Mouse (Mus musculus): ENCODE measurements around the gene Zc2hc1b.
A peak's percentile ranks its signal among the peaks of the same experiment; 100 is the strongest.
"Not testable (repeated sequence)": the region's sequence is repeated elsewhere in the genome, so short reads cannot be mapped to it uniquely, and the experiment has no call there.

Gene Zc2hc1b

DNA sequence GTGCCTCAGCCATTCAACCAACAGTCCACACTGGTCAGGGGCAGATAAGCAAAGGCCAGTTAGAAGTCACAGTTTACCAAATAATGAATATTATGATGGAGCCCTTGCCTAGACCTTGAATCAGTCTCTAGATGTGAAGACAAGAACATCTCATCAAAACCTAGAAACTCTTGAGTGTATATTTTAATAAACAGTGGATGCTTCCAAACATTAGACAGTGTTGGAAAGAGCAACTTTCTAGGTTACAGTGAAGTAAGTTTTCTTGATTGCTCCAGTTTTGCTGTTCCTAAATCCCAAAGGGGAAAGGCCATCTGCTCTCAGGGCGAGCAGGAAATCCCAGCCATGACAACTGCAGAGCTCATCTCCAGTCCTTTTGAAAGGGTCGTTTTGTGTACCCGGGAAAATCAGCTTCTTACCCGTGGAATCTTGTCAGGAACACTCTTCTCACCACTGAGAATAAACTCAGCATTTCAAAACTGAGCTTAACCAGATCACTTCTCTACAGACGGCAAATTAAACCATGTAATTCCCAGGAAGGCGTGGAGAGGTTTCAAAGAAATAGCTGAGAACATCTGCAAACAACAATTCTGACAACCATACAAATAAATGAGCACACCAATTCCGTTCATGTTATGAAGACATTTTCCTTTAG, at the start of gene Zc2hc1b:
Zc2hc1b (minus strand) TSS at position 51 of the 652 bp plus-strand sequence.
- DNase-seq (ENCODE audit: low spot score in 2 of 2) = no peak

DNA sequence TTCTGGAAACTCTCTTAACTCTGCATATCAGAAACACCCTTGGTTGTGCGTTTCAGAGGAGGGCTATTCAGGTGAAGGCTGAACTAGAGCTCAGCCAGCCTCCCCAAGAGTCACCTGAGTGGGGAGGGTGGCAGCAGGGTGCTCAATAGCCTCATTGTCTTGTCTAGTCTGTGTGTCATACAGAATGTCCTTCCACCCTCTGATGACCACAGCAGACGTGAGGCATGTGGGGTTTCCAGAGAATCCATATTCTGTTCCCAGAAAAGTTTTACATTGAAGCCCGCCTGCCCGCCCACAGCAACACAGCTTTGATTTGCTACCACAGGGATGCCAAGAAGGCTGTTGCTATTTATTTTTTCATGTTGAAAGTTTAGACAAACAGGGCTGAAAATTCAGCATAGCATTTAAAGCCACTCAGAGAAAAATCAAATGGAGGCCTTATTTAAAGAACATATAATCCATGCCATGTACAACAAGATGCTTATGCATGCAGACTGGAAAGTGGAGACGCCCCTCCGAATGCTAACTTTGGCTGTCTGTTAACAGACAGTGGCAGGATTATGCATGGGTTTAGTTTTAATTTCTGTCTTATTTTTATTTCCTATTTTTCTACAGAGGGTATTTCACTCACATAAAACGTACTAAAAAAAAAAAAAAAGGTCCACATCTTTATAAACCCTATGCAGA, 47.7 kb upstream of the Zc2hc1b start:
- no peak for DNase-seq (ENCODE audit: low spot score in 2 of 2)

- DNase-seq (ENCODE audit: low spot score in 2 of 2) = no peak
Measured at GRCm38 (mm10) chr10:13222135-13222534, 44.3 kb upstream of the Zc2hc1b start.

DNA sequence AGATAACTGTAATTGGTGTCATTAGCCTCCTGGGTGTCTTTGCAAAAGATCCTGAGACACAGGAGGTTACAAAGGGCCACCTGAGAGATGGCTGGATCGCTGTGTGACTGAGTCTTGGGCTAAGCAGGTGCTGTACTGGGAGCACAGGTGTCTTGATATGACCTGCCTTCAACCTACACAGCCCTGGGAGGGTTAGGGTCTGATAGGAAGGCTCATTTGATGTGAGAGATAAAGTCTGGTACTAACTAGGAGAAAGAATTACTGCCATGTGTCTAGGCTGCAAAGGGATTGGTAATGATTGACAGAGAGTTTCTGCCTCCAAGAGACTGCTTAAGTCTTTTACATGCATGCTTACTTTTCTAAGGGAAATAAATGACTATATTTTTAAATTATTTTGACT, 42.2 kb upstream of the Zc2hc1b start:
- no peak for DNase-seq (ENCODE audit: low spot score in 2 of 2)

DNA sequence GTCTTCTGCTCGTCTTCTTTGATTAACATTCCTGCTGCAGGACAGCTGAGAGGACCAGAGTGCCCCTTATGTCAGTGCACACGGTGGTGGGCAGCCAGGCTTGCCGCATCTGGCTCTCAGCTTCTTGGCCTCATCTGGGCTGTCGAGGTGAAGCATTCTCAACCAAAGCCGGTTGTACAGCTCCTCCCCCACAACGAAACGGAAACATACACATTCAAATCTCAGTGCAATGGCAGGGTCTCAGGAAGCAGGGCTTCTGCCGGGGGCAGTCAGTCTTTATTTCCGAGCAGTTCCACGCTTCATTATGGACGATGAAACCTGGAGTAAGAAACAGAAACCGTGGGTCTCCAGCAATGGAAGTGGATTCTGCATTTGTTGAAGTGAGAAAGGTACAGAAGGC, 36.1 kb upstream of the Zc2hc1b start:
- no peak for DNase-seq (ENCODE audit: low spot score in 2 of 2)

DNA sequence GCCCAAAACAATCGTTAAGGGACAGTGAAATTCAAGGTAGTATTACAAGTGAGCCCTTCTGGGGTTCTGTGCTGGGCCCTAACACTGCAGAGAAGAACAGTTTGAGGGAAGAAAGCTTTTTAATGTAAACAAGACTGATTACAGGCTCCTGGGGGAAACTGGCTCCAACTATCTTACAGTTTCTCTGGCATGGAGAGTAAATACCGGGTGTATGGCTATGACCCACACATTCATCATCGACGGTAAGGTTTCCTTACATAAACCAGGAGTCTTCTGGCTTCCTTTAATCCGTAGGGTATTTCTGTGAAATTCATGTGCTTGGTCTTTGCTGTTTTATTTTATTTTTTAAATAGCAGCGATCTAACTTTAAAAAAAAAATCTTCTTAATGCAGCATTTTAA, 35.0 kb upstream of the Zc2hc1b start:
- DNase-seq (ENCODE audit: low spot score in 2 of 2) = no peak

GRCm38 (mm10) chr10:13212326-13212725, 34.5 kb upstream of the Zc2hc1b start:
- DNase-seq (ENCODE audit: low spot score in 2 of 2) = no peak

GRCm38 (mm10) chr10:13209930-13210637, 32.3 kb upstream of the Zc2hc1b start:
- no peak for DNase-seq (ENCODE audit: low spot score in 2 of 2)

DNA sequence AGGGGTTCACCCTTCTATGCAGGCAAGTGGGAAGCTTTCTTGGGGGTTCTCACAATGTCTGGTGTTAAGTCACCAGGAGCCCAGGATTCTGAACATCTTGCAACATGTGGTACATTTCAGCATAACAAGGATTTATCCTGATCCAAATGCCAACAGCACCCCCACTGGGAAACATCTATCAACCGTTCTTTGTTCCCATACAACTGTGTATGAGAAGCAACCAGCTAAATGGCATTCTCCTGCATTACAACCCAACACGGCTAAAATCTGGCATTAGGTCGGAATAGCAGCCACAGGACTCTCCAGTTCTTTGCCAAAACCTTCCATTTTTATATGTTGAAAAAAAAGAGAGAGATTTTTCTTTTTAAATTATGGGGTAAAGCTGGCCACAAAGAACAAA, 31.7 kb upstream of the Zc2hc1b start:
- no peak for DNase-seq (ENCODE audit: low spot score in 2 of 2)

GRCm38 (mm10) chr10:13209061-13209460, 31.2 kb upstream of the Zc2hc1b start:
- DNase-seq (ENCODE audit: low spot score in 2 of 2) = no peak

DNA sequence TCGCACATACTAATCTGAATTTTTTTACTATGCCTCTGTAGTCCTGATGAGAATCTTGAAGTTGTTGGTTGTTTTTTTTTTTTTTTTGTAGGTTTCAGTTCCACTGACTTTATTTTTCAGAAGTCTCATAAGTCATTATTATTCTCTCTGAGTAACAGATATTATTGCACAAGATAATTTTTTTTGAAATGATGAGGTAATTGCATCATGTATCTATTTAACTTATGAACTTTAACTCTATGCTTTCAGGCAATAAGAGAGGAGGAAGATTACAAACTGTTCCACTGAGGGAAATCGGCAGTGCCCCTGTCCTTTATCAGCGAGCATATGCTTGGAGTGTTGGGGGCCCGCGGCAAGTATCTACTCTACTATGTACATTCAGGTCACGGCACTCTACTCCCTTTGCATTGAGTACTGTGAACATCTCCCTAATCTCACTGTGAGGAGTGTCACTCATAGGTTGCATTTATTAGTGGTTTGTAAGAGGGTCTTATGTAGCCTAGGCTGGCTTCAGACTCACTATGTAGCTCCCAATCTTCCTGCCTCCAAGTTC, 24.0 kb upstream of the Zc2hc1b start:
- DNase-seq (ENCODE audit: low spot score in 2 of 2) = no peak

DNA sequence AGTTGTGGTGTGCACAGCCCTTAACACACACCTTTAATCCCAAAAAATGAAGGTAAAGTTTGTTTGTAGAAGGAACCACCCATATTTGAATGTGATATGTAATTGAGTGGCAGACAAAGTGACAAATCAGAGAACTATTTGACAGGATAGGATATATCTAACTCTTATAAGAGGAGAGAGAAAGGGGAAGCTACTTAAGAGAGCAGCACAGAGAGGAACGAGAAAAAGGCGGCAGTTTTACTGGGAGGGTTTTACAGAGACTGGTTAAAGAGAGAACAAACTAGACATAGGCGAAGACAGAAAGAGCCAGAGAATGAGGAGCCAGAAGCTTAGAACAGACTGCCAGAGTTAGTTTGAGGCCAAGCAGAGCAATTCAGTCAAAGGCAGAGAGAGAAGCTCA, 23.0 kb upstream of the Zc2hc1b start:
- DNase-seq (ENCODE audit: low spot score in 2 of 2) = no peak

DNA sequence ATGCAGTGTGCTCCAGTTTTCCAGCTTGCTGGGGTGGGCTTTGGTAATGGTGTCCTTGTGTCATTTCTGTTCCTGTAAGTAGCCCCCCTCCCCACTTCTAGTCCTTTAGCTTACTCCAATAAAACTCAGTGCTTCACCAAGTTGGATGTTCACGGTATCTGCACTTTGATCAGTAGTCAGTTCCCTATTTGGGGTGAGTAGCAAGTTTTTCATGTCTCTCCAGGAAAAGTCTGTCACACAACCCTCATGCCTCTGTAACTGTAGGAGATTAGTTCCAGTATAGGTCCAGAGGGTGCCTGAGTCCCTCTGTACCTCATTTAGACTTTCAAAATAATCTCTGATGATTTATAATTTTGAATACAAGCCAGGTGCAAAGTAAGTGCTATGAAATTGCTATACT, 21.4 kb upstream of the Zc2hc1b start:
- no peak for DNase-seq (ENCODE audit: low spot score in 2 of 2)

DNA sequence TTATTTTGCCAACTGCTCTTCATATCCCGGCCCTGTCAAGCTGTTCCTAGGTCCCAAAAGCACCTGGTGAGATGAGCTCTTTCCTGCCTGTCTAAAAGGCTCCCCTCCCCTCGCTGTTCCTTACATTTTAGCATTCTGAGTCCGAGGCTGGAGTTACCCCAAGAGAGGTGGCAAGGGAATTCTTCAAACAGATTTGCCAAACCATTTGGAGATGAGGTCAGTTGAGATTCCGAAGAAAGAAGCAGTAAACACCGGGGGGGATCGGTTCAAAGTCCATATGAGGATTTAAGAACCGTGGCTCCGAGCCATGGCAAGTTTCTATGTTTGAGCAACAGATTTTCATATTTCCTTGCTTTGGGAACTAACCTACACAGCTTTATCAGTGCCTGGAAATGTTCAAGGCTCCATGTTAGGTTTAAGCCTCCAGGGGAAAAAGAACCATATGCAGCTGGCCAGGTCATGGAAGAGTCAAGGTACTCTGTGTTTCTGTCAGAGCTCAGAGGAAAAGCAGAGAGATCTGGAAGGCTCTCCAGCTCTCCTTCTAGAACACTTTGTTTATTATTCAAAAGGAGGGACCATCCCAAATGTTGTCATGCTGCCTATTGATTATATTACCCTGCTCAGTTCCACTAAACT, 19.2 kb upstream of the Zc2hc1b start:
- DNase-seq (ENCODE audit: low spot score in 2 of 2) = no peak

DNA sequence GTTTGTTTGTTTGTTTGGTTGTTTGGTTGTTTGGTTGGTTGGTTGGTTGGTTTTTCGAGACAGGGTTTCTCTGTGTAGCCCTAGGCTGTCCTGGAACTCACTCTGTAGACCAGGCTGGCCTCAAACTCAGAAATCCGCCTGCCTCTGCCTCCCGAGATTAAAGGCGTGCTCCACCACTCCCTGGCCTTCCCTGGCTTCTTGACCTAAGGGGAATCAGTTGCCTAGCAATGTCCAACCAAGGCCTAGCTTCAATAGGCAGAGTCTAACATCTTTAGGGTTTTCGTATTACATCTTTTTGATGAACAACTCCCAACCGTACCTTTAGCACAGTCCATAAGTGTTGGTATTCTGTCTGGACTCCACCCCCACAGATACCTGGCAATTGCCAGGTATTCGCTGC, 15.7 kb upstream of the Zc2hc1b start:
- DNase-seq (ENCODE audit: low spot score in 2 of 2) = not testable (repeated sequence)

DNA sequence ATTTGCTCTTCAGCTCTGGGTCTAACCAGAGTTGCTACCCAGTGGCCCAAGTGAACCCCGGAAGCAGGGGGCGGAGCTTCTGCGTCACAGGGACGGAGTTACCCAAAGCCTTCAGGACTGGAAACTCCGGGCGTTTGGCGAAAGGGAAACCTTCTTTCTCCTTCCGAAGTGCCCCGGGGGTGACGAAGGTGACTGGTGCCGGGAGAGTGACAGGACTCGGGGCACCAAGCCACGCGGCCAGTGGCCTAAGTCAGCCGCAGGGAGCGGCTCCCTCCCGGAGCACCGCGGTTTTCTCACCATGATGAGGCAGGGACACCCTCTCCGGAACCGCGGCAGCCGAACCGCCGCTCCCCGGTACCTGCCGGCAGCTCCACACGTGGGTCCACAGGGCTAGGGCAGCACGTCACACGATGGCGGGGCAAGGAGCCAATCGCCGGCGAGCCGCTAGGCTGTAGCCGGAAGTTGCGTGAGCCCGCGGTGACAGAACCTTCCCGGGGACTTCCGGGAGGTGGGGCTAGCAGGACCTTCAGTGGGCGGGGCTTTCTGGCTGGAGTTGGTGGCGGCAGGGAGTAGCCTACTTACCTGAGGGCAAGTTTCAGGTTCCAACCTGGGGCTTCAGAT, 15.0 kb upstream of the Zc2hc1b start, which contains the start of gene Ltv1:
Ltv1 (minus strand) TSS at position 438 of the 621 bp plus-strand sequence.
- DNase-seq (ENCODE audit: low spot score in 2 of 2) = peak; percentile 88 to 91

- no peak for DNase-seq (ENCODE audit: low spot score in 2 of 2)
Measured at GRCm38 (mm10) chr10:13189881-13190280, 12.1 kb upstream of the Zc2hc1b start.

- no peak for DNase-seq (ENCODE audit: low spot score in 2 of 2)
Measured at GRCm38 (mm10) chr10:13186754-13187153, 8.9 kb upstream of the Zc2hc1b start.

GRCm38 (mm10) chr10:13184170-13184766, 6.4 kb upstream of the Zc2hc1b start:
- DNase-seq (ENCODE audit: low spot score in 2 of 2) = no peak

- DNase-seq (ENCODE audit: low spot score in 2 of 2) = no peak
Measured at GRCm38 (mm10) chr10:13180211-13180610, 2.4 kb upstream of the Zc2hc1b start.

DNA sequence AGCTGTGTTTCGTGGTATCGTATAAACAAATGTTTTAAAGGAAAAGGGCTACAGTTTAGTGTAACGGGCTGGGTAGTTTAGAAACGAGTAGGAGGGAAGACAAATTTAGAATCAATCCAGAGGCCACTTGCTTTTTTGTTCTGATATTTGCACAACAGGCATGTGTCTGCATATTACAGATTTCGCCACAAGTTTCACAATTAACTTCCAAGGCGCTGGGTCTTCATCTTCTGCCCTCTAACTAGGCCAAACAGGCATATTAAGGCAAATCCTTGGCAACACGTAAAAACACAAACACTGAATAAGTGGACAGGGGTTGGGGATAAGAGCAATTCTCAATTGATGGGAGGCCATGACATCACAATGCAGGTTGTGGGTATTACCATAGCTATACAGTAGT, 2.0 kb downstream of the Zc2hc1b start:
- no peak for DNase-seq (ENCODE audit: low spot score in 2 of 2)

Measured in frontal cortex, postnatal 25 days (tissue).